Mouse (Mus musculus): ENCODE results near the gene Uqcrc1. TPM values are rescaled to one million over a fixed set of nuclear protein-coding genes. Genes with fewer than 3 reads are reported as not detected.

Gene Uqcrc1
- polyA plus RNA-seq, 1 experiment from 2014 or later, result 707 TPM

GRCm38 (mm10) chr9:108945111-108945510 is 8.7 kb downstream of the Uqcrc1 start:
- Histone ChIP-seq H3K4me2 (no peak overlapping the region), H3K9me3 (replicated peaks; ENCODE audit: control insufficient read depth, low read length) (no peaks in the 10 kb centered on the region), H3K27ac (ENCODE audit: low read depth, low read length) (no peak overlapping the region), H3K4me3 (ENCODE audit: low read depth, low read length) (no peak overlapping the region), H3K4me1 (ENCODE audit: control insufficient read depth, insufficient read depth, low read length) (peaks cover 5% of the 10 kb centered on the region; the same call in 1 of the 2 replicates), H3K9ac (ENCODE audit: low read depth, low read length) (no peak overlapping the region), H3K36me3 (ENCODE audit: control insufficient read depth, insufficient read depth, low read length) (peaks cover 50% of the 10 kb centered on the region), H3K27me3 (ENCODE audit: control insufficient read depth, insufficient read depth, low read length) (no peaks in the 10 kb centered on the region)
- 68% methylated on average over 9 of the region's 9 CpGs for WGBS (ENCODE audit: insufficient replicate concordance)
- ATAC-seq (replicated peaks; ENCODE audit: insufficient number of reproducible peaks, low FRiP score, low TSS enrichment), result no peak

DNA sequence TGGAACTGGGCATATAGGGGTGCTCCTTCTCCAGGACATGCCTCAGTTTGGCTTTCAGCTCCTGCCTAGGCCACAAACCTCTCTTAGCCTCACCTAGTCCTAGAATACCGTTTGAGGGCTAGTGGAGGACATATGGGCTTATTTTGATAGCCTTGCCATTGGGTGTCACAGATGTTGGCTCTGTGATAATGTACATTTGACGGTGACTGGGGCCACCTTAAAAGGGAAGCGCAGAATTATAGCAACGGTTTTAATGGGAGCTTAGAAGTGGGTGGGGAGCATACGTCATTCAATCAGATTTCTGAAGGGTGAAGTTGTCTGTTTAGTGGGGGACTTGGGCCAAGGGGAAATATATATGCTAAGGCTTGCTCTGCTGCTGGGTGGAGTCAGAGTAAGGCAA is 9.2 kb downstream of the Uqcrc1 start:
- Histone ChIP-seq H3K27ac (ENCODE audit: low read depth, low read length) (no peak overlapping the region), H3K9ac (ENCODE audit: low read depth, low read length) (no peak overlapping the region), H3K4me1 (ENCODE audit: control insufficient read depth, insufficient read depth, low read length) (peaks cover 5% of the 10 kb centered on the region; the same call in 1 of the 2 replicates), H3K36me3 (ENCODE audit: control insufficient read depth, insufficient read depth, low read length) (peaks cover 55% of the 10 kb centered on the region), H3K4me3 (ENCODE audit: low read depth, low read length) (no peak overlapping the region), H3K27me3 (ENCODE audit: control insufficient read depth, insufficient read depth, low read length) (no peaks in the 10 kb centered on the region), H3K4me2 (no peak overlapping the region), H3K9me3 (replicated peaks; ENCODE audit: control insufficient read depth, low read length) (no peaks in the 10 kb centered on the region)
- ATAC-seq (replicated peaks; ENCODE audit: insufficient number of reproducible peaks, low FRiP score, low TSS enrichment), result no peak
- WGBS (ENCODE audit: insufficient replicate concordance), result 87% methylated on average over 5 of the region's 5 CpGs

DNA sequence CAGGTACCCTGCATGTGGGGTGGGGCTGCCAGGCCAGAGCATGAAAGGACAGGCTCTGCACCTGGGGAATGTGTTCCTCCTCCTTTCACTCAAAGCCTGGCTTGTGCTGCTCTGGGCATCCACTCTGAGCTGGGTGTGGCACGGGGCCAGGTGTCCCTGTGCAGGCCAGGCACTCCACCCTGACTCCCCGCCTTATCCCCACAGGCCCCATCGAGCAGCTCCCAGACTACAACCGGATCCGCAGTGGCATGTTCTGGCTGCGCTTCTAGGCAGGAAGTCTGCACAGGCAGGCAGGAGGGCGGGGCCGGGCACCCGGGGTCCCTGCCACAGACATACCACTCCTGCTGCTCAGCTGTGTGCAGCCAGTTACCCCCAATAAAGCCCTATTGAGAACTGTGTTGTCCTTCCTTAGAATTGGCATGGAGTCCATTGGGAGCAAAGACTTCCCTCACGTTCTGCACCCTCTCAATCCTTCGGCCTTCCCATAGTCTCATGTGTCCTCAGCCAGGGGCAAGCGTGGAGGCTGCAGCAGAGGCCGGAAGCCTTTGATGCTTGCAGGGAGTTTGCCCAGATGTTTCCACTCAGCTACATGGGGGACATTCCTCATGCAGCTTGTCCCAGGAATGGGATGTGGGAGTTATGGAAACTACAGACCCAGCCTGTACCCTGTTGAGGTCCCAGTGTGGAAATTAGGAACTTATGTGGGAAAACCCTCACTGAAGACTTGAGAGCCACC is 13.0 kb downstream of the Uqcrc1 start:
- Histone ChIP-seq H3K4me2 (no peak overlapping the region), H3K36me3 (ENCODE audit: control insufficient read depth, insufficient read depth, low read length) (peaks cover 49% of the 10 kb centered on the region), H3K27me3 (ENCODE audit: control insufficient read depth, insufficient read depth, low read length) (peaks cover 13% of the 10 kb centered on the region), H3K27ac (ENCODE audit: low read depth, low read length) (peak overlapping the region; percentile 31; the same call in 1 of the 2 replicates), H3K9ac (ENCODE audit: low read depth, low read length) (no peak overlapping the region), H3K4me1 (ENCODE audit: control insufficient read depth, insufficient read depth, low read length) (peaks cover 15% of the 10 kb centered on the region), H3K9me3 (replicated peaks; ENCODE audit: control insufficient read depth, low read length) (no peaks in the 10 kb centered on the region), H3K4me3 (ENCODE audit: low read depth, low read length) (no peak overlapping the region)
- 80% methylated on average over 13 of the region's 13 CpGs for WGBS (ENCODE audit: insufficient replicate concordance)
- no peak for ATAC-seq (replicated peaks; ENCODE audit: insufficient number of reproducible peaks, low FRiP score, low TSS enrichment)

GRCm38 (mm10) chr9:108949967-108950728 is 13.7 kb downstream of the Uqcrc1 start:
- peaks cover 42% of the 10 kb centered on the region for H3K36me3 ChIP-seq (ENCODE audit: control insufficient read depth, insufficient read depth, low read length)

DNA sequence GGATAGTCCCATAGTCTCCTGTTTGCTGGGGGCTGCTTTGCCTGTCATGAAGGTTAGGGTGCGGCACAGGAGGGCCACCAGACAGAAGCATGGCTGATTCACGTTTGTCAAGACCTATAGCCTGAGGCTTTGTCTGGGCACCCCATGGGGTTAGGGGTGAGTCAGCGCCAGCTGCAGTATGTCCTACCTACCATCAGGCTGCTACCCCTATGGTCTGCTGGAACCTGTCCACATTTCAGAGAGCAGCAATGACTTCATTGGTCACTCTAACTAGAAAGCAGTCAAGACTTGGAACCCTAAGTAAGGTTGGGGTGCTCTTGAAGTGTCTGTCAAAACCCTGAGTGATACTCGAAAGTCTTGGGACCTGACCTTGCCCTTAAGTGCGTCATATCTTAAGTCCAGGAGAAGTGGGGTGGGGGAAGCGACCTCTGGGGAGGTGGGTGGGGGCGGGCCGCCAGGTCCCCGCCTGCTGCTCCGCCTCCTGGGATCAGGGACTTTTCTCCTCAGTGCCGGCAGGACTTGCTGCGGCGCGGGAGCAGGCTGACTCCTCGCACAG is 16.7 kb downstream of the Uqcrc1 start, which contains the start of gene Col7a1:
Gene Col7a1, plus strand, starts transcription at position 506 of the 556 bp plus-strand sequence.
- H3K4me2 ChIP-seq, result peak within 1 kb of the TSS; percentile 63
- peak within 1 kb of the TSS; percentile 37 for H3K4me3 ChIP-seq (ENCODE audit: low read depth, low read length)
- H3K27ac ChIP-seq (ENCODE audit: low read depth, low read length), result no peak within 1 kb of the TSS
- ATAC-seq (replicated peaks; ENCODE audit: insufficient number of reproducible peaks, low FRiP score, low TSS enrichment), result no peak
- H3K4me1 ChIP-seq (ENCODE audit: control insufficient read depth, insufficient read depth, low read length), result peaks cover 15% of the 10 kb centered on the region
- WGBS (ENCODE audit: insufficient replicate concordance), result 7% methylated on average over 15 of the region's 15 CpGs
- H3K27me3 ChIP-seq (ENCODE audit: control insufficient read depth, insufficient read depth, low read length), result peaks cover 24% of the 10 kb centered on the region
- peak within 1 kb of the TSS; percentile 59; the same call in 1 of the 2 replicates for H3K9ac ChIP-seq (ENCODE audit: low read depth, low read length)
- H3K36me3 ChIP-seq (ENCODE audit: control insufficient read depth, insufficient read depth, low read length), result peaks cover 20% of the 10 kb centered on the region
- no peaks in the 10 kb centered on the region for H3K9me3 ChIP-seq (replicated peaks; ENCODE audit: control insufficient read depth, low read length)

More at GRCm38 (mm10) chr9:108949967-108950728, 13.7 kb downstream of the Uqcrc1 start:
- Histone ChIP-seq H3K4me1 (ENCODE audit: control insufficient read depth, insufficient read depth, low read length) (peaks cover 15% of the 10 kb centered on the region), H3K4me2 (no peak overlapping the region), H3K27ac (ENCODE audit: low read depth, low read length) (no peak overlapping the region; the same call in 1 of the 2 replicates), H3K9ac (ENCODE audit: low read depth, low read length) (no peak overlapping the region), H3K27me3 (ENCODE audit: control insufficient read depth, insufficient read depth, low read length) (peaks cover 17% of the 10 kb centered on the region), H3K4me3 (ENCODE audit: low read depth, low read length) (no peak overlapping the region), H3K9me3 (replicated peaks; ENCODE audit: control insufficient read depth, low read length) (no peaks in the 10 kb centered on the region)
- no peak; the same call in 1 of the 2 replicates for ATAC-seq (replicated peaks; ENCODE audit: insufficient number of reproducible peaks, low FRiP score, low TSS enrichment)
- WGBS (ENCODE audit: insufficient replicate concordance), result 78% methylated on average over 9 of the region's 9 CpGs

DNA sequence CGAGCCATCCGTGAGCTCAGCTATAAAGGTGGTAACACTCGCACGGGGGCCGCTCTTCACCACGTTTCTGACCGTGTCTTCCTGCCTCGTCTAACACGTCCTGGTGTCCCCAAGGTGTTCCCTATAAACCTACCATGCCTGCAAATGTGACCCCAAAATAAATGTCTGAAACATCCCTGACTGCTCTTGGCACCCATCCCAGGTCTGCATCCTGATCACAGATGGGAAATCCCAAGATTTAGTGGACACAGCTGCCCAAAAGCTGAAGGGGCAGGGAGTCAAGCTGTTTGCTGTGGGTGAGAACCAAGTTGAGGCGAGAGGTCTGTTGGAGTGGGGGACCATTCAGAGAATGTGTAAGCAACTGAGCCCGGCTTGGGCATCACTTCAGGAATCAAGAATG is 18.8 kb downstream of the Uqcrc1 start:
- Histone ChIP-seq H3K4me1 (ENCODE audit: control insufficient read depth, insufficient read depth, low read length) (peaks cover 10% of the 10 kb centered on the region), H3K27ac (ENCODE audit: low read depth, low read length) (no peak overlapping the region), H3K9ac (ENCODE audit: low read depth, low read length) (no peak overlapping the region), H3K27me3 (ENCODE audit: control insufficient read depth, insufficient read depth, low read length) (peaks cover 30% of the 10 kb centered on the region), H3K4me2 (no peak overlapping the region), H3K36me3 (ENCODE audit: control insufficient read depth, insufficient read depth, low read length) (peaks cover 4% of the 10 kb centered on the region), H3K4me3 (ENCODE audit: low read depth, low read length) (no peak overlapping the region), H3K9me3 (replicated peaks; ENCODE audit: control insufficient read depth, low read length) (no peaks in the 10 kb centered on the region)
- WGBS (ENCODE audit: insufficient replicate concordance), result 89% methylated on average over 11 of the region's 11 CpGs
- no peak for ATAC-seq (replicated peaks; ENCODE audit: insufficient number of reproducible peaks, low FRiP score, low TSS enrichment)

DNA sequence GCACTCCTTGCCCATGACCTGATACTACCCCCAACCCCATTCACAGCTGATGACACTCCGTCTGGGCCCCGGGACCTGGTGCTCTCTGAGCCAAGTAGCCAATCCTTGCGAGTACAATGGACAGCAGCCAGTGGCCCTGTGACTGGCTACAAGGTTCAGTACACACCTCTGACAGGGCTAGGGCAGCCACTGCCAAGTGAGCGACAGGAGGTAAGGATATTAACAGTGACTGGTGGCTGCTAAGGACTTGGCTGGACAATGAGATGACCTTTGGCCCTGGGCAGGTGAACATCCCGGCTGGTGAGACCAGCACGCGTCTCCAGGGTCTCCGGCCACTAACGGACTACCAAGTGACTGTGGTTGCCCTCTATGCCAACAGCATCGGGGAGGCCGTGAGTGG is 19.4 kb downstream of the Uqcrc1 start:
- ATAC-seq (replicated peaks; ENCODE audit: insufficient number of reproducible peaks, low FRiP score, low TSS enrichment), result no peak
- Histone ChIP-seq H3K4me1 (ENCODE audit: control insufficient read depth, insufficient read depth, low read length) (peaks cover 10% of the 10 kb centered on the region), H3K27me3 (ENCODE audit: control insufficient read depth, insufficient read depth, low read length) (peaks cover 30% of the 10 kb centered on the region), H3K9ac (ENCODE audit: low read depth, low read length) (no peak overlapping the region), H3K4me3 (ENCODE audit: low read depth, low read length) (no peak overlapping the region), H3K9me3 (replicated peaks; ENCODE audit: control insufficient read depth, low read length) (no peaks in the 10 kb centered on the region), H3K4me2 (no peak overlapping the region), H3K36me3 (ENCODE audit: control insufficient read depth, insufficient read depth, low read length) (no peaks in the 10 kb centered on the region), H3K27ac (ENCODE audit: low read depth, low read length) (no peak overlapping the region)
- 87% methylated on average over 11 of the region's 11 CpGs for WGBS (ENCODE audit: insufficient replicate concordance)

GRCm38 (mm10) chr9:108963577-108963976 is 27.1 kb downstream of the Uqcrc1 start:
- WGBS (ENCODE audit: insufficient replicate concordance), result 57% methylated on average over 3 of the region's 3 CpGs
- no peak overlapping the region for H3K4me3 ChIP-seq (ENCODE audit: low read depth, low read length)
- no peaks in the 10 kb centered on the region for H3K4me1 ChIP-seq (ENCODE audit: control insufficient read depth, insufficient read depth, low read length)
- ATAC-seq (replicated peaks; ENCODE audit: insufficient number of reproducible peaks, low FRiP score, low TSS enrichment), result no peak
- H3K4me2 ChIP-seq, result no peak overlapping the region
- H3K27ac ChIP-seq (ENCODE audit: low read depth, low read length), result no peak overlapping the region
- H3K36me3 ChIP-seq (ENCODE audit: control insufficient read depth, insufficient read depth, low read length), result no peaks in the 10 kb centered on the region
- no peaks in the 10 kb centered on the region for H3K9me3 ChIP-seq (replicated peaks; ENCODE audit: control insufficient read depth, low read length)
- no peak overlapping the region for H3K9ac ChIP-seq (ENCODE audit: low read depth, low read length)
- peaks cover 5% of the 10 kb centered on the region for H3K27me3 ChIP-seq (ENCODE audit: control insufficient read depth, insufficient read depth, low read length)
